Mouse (Mus musculus) CH12.LX (cell line): ENCODE measurements at regions not wholly inside any gene's neighbourhood (a gene's known extent, or its start where the extent isn't known, plus 50 kb on each side); places are given as distances from the start of the nearest gene placed in this dataset.

Experiments used
- DNase-seq: peaks from one replicate; pipeline ENCODE4 v3.0.0-alpha.2; 2013; ENCODE audit errors: extremely low read depth
- H3K27ac ChIP-seq: 2 replicates; pipeline ENCODE4 v1.5.1; 2012; ENCODE audit warnings: low read depth, mild to moderate bottlenecking, control low read depth, moderate library complexity; ENCODE audit not compliant: insufficient read depth
- H3K27me3 ChIP-seq: replicated peaks from 2 replicates; pipeline ENCODE3; 2012; ENCODE audit warnings: inconsistent platforms
- H3K36me3 ChIP-seq, 2 experiments: replicated peaks in 1 of 2; 2 replicates each; pipeline versions ENCODE3 to v1.6.1; 2012; ENCODE audit warnings: inconsistent platforms in 1 of 2, low read length in 1 of 2, mild to moderate bottlenecking in 1 of 2, mixed read lengths in 1 of 2, moderate library complexity in 1 of 2; ENCODE audit not compliant: control insufficient read depth in 1 of 2, insufficient read depth in 1 of 2
- H3K4me1 ChIP-seq, 2 experiments: 2 replicates each; pipeline ENCODE4 v1.6.1; 2012; ENCODE audit warnings: inconsistent platforms in 1 of 2, moderate library complexity in 1 of 2; ENCODE audit not compliant: insufficient read depth in 2 of 2, control insufficient read depth in 1 of 2
- H3K4me2 ChIP-seq: 2 replicates; pipeline ENCODE4 v1.6.1; 2012; ENCODE audit warnings: low read depth, mild to moderate bottlenecking, control low read depth; ENCODE audit not compliant: poor library complexity, insufficient read depth, severe bottlenecking
- H3K4me3 ChIP-seq, 3 experiments: fragments of 150-350 bp in 1 of 3; sonication (generic) in 1 of 3; replicated peaks in 1 of 3; 2 replicates each; pipeline versions ENCODE3 to v1.5.1; 2011 to 2012; ENCODE audit warnings: low read depth in 2 of 3, low read length in 2 of 3, mild to moderate bottlenecking in 2 of 3, moderate library complexity in 2 of 3, control low read depth in 1 of 3, improper control_type of control experiment in 1 of 3, inconsistent platforms in 1 of 3, mixed read lengths in 1 of 3; ENCODE audit not compliant: poor library complexity in 1 of 3
- H3K79me2 ChIP-seq: replicated peaks from 2 replicates; pipeline ENCODE4 v1.6.1; 2012; ENCODE audit warnings: mild to moderate bottlenecking, moderate library complexity; ENCODE audit not compliant: control insufficient read depth, poor library complexity, insufficient read depth, severe bottlenecking; ENCODE audit errors: extremely low read depth
- H3K9ac ChIP-seq: 2 replicates; pipeline ENCODE4 v1.6.1; 2012; ENCODE audit warnings: low read depth, mild to moderate bottlenecking, control low read depth, moderate library complexity; ENCODE audit not compliant: insufficient read depth
- H3K9me3 ChIP-seq: replicated peaks from 2 replicates; pipeline ENCODE3; 2012; ENCODE audit warnings: low read length, inconsistent platforms, mixed read lengths
- CHD1 ChIP-seq: IDR thresholded peaks from 2 replicates; pipeline ENCODE4 v1.6.1; 2012; ENCODE audit warnings: low read depth, low read length, improper control_type of control experiment, inconsistent platforms
- CTCF ChIP-seq, 2 experiments: IDR thresholded peaks in 1 of 2; conservative IDR thresholded peaks in 1 of 2; 2 replicates each; pipeline ENCODE4 v1.5.1; 2011 to 2012; ENCODE audit warnings: low read depth in 2 of 2, low read length in 2 of 2, improper control_type of control experiment in 1 of 2, inconsistent platforms in 1 of 2, mild to moderate bottlenecking in 1 of 2, moderate library complexity in 1 of 2
- E2F4 ChIP-seq: IDR thresholded peaks from 2 replicates; pipeline ENCODE4 v1.6.1; 2011; ENCODE audit warnings: low read depth, low read length, improper control_type of control experiment; ENCODE audit not compliant: insufficient replicate concordance
- EP300 ChIP-seq: IDR thresholded peaks from 2 replicates; pipeline ENCODE4 v1.6.1; 2011; ENCODE audit warnings: low read length, improper control_type of control experiment
- IRF4 ChIP-seq: IDR thresholded peaks from 2 replicates; pipeline ENCODE4 v1.6.1; 2014; ENCODE audit warnings: low read depth, mild to moderate bottlenecking, inconsistent platforms, low read length, improper control_type of control experiment
- MAZ ChIP-seq: IDR thresholded peaks from 2 replicates; pipeline ENCODE4 v1.6.1; 2012; ENCODE audit warnings: low read depth, mild to moderate bottlenecking, inconsistent platforms, low read length, improper control_type of control experiment, moderate library complexity
- NELFE ChIP-seq: IDR thresholded peaks from 2 replicates; pipeline ENCODE4 v1.6.1; 2011; ENCODE audit warnings: low read depth, low read length, improper control_type of control experiment
- NRF1 ChIP-seq: IDR thresholded peaks from 2 replicates; pipeline ENCODE4 v1.6.1; 2014; ENCODE audit warnings: low read depth, mild to moderate bottlenecking, inconsistent platforms, low read length, improper control_type of control experiment, moderate library complexity
- PAX5 ChIP-seq: IDR thresholded peaks from 2 replicates; pipeline ENCODE4 v1.6.1; 2012; ENCODE audit warnings: low read length, inconsistent platforms, mixed read lengths
- POLR2A ChIP-seq: IDR thresholded peaks from 2 replicates; pipeline ENCODE4 v1.6.1; 2011; ENCODE audit warnings: low read depth, mild to moderate bottlenecking, improper control_type of control experiment, low read length
- POLR2AphosphoS2 ChIP-seq: IDR thresholded peaks from 2 replicates; pipeline ENCODE4 v1.6.1; 2011; ENCODE audit warnings: low read depth, low read length, improper control_type of control experiment
- RAD21 ChIP-seq: IDR thresholded peaks from 2 replicates; pipeline ENCODE4 v1.6.1; 2011; ENCODE audit warnings: low read depth, mild to moderate bottlenecking, low read length, improper control_type of control experiment, moderate library complexity
- RCOR1 ChIP-seq: conservative IDR thresholded peaks from 2 replicates; pipeline ENCODE4 v1.6.1; 2012; ENCODE audit warnings: low read depth, mild to moderate bottlenecking, inconsistent platforms, low read length, improper control_type of control experiment
- USF1 ChIP-seq: IDR thresholded peaks from 2 replicates; pipeline ENCODE4 v1.6.1; 2014; ENCODE audit warnings: low read depth, mild to moderate bottlenecking, inconsistent platforms, low read length, improper control_type of control experiment
- ZNF384 ChIP-seq: IDR thresholded peaks from 2 replicates; pipeline ENCODE4 v1.6.1; 2012; ENCODE audit warnings: low read depth, low read length, improper control_type of control experiment, inconsistent platforms
- dilution Hi-C: fragments of 300-500 bp; cut with MboI; formaldehyde crosslinking; loops from 2 replicates; pipeline ENCODE4 v1.14.3; 2020; ENCODE audit warnings: low sequenced_read_pairs; ENCODE audit not compliant: extremely low pct_unique_long_range_greater_than_20kb, extremely low pct_ligation_motif_present
- in situ Hi-C: fragments of 300-500 bp; cut with MboI; formaldehyde crosslinking; loops from 3 replicates; pipeline ENCODE4 v1.14.3; 2019; ENCODE audit warnings: low sequenced_read_pairs, low pct_ligation_motif_present, low pct_unique_long_range_greater_than_20kb, mixed read lengths

DNA sequence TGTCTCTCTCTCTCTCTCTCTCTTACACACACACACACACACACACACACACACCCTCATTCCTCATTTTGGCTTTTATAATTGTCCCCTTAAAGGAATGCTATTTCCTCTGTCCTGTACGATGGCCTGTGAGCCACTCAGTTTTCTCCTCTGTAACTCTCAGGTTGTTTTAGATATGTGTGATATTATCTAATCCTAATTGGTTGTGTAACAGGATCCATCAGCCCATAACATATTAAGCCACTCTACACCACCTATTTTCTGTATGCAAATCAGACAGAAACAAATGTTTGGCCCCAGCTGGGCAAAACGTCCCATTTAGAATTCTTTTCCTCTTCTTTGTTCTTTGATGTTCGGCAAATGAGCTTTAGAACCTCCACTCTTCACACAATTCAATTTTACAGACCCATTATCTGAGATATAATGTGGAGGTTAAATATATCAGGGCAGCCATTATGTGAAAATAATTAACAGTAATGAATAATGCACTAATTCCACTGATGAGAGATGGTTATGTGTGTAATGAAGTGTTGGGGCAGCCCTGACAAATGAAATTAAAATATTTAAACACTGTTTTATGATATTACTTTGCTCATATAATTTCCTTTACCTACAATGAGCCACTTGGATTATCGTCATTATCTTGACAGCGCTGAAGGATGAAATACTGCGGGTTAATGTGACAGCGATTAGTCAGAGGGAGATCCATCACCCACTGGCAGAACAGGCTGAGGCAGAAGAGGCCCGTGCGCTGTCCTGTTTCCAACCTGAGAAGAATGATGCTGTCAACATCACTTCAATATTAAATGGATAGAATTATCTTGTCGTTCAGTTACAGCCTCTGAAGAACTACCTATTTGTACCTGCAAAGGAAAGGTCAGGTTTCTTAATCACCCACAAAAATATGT lies 274.8 kb downstream of the Rbm26 start:
- no peaks in the 10 kb centered on the region for H3K4me1 ChIP-seq
- no peaks in the 10 kb centered on the region for H3K36me3 ChIP-seq
- H3K9me3 ChIP-seq, result no peaks in the 10 kb centered on the region
- no peak overlapping the region for H3K27ac ChIP-seq
- dilution Hi-C loops, result no loop called here
- no peak overlapping the region for H3K4me2 ChIP-seq
- no peak for DNase-seq
- H3K27me3 ChIP-seq, result no peaks in the 10 kb centered on the region
- no peak overlapping the region for H3K4me3 ChIP-seq
- TF ChIP-seq ZNF384 (no peak), PAX5 (no peak), CHD1 (no peak), POLR2AphosphoS2 (no peak), EP300 (no peak), IRF4 (no peak), NELFE (no peak)
- H3K9ac ChIP-seq, result no peak overlapping the region
- H3K79me2 ChIP-seq, result no peaks in the 10 kb centered on the region
- in situ Hi-C loops, result no loop called here

DNA sequence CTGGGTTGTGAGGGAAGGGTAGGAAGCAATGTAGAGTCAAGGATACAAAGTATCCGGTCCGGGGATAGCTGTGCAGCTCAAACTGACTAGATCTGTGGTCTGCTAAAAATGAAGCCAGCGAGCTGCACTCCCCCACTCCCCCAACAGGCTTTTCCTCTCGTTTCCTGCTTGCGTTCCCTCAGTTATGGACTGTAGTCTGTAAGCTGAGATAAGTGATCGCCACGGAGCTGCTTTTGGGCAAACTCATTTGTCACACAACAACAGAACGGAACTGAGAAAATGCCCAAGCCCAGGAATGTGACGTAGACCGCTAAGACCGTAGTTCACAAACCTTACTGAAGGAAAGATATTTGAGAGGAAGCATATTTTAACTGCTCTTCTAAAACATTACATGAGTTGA lies 276.1 kb downstream of the Rbm26 start:
- Histone ChIP-seq H3K27ac (no peak overlapping the region), H3K4me3 (no peak overlapping the region), H3K4me2 (no peak overlapping the region), H3K36me3 (no peaks in the 10 kb centered on the region), H3K79me2 (no peaks in the 10 kb centered on the region), H3K4me1 (no peaks in the 10 kb centered on the region), H3K9ac (no peak overlapping the region), H3K9me3 (no peaks in the 10 kb centered on the region), H3K27me3 (no peaks in the 10 kb centered on the region)
- dilution Hi-C loops, result no loop called here
- TF ChIP-seq PAX5 (no peak), EP300 (no peak), RAD21 (no peak), RCOR1 (no peak), CTCF (conservative IDR thresholded peaks at IDR 0.05 in 1 of 2, IDR thresholded peaks at IDR 0.05 in 1 of 2; ENCODE audit: low read depth in 2 of 2, low read length in 2 of 2) (no peak), USF1 (no peak), POLR2A (no peak), E2F4 (no peak), NRF1 (no peak), MAZ (no peak)
- in situ Hi-C loops, result no loop called here
- DNase-seq, result no peak
